Mouse (Mus musculus): ENCODE data around the gene Atoh8. TPM values are rescaled to one million over a fixed set of nuclear protein-coding genes. Genes with fewer than 3 reads are reported as not detected.
A peak's percentile ranks its signal among the peaks of the same experiment; 100 is the strongest.

Atoh8 gene
- polyA plus RNA-seq, 1 experiment, result 34.4 TPM

- H3ac ChIP-seq (ENCODE audit: control insufficient read depth, insufficient read length, low read depth), result no peak overlapping the region
- H3K4me3 ChIP-seq (ENCODE audit: insufficient read depth, poor library complexity, severe bottlenecking), result no peak overlapping the region
- no peaks in the 10 kb centered on the region for H3K36me3 ChIP-seq (ENCODE audit: control insufficient read depth, insufficient read depth)
- H3K27me3 ChIP-seq (ENCODE audit: control insufficient read depth, insufficient read depth, insufficient read length), result no peaks in the 10 kb centered on the region
- TF ChIP-seq FOSL1 (IDR thresholded peaks at IDR 0.05; ENCODE audit: insufficient read depth, low read length, poor library complexity, severe bottlenecking) (peak; percentile 1), CTCF (IDR thresholded peaks at IDR 0.05; ENCODE audit: control insufficient read depth, insufficient read depth, insufficient read length) (no peak), MYOD1 (IDR thresholded peaks at IDR 0.05; ENCODE audit: control insufficient read depth, insufficient read length, low read depth) (peak; percentile 50), MAX (IDR thresholded peaks at IDR 0.05) (no peak), CEBPB (IDR thresholded peaks at IDR 0.05; ENCODE audit: low read depth) (no peak)
- no peaks in the 10 kb centered on the region for H3K79me3 ChIP-seq (ENCODE audit: low read depth)
- no peaks in the 10 kb centered on the region for H3K79me2 ChIP-seq (ENCODE audit: control insufficient read depth, insufficient read depth)
Observed at GRCm38 (mm10) chr6:72277508-72278166, 42.3 kb upstream of the Atoh8 start.

GRCm38 (mm10) chr6:72276972-72277441 is 41.6 kb upstream of the Atoh8 start:
- no peaks in the 10 kb centered on the region for H3K79me2 ChIP-seq (ENCODE audit: control insufficient read depth, insufficient read depth)
- no peak for TF ChIP-seq MYOD1 (IDR thresholded peaks at IDR 0.05; ENCODE audit: control insufficient read depth, insufficient read length, low read depth)
- TF ChIP-seq MAX (IDR thresholded peaks at IDR 0.05), result peak; percentile 24
- H3ac ChIP-seq (ENCODE audit: control insufficient read depth, insufficient read length, low read depth), result no peak overlapping the region
- H3K36me3 ChIP-seq (ENCODE audit: control insufficient read depth, insufficient read depth), result no peaks in the 10 kb centered on the region
- no peaks in the 10 kb centered on the region for H3K27me3 ChIP-seq (ENCODE audit: control insufficient read depth, insufficient read depth, insufficient read length)
- H3K4me3 ChIP-seq (ENCODE audit: insufficient read depth, poor library complexity, severe bottlenecking), result no peak overlapping the region
- no peaks in the 10 kb centered on the region for H3K79me3 ChIP-seq (ENCODE audit: low read depth)

- H3K27me3 ChIP-seq (ENCODE audit: control insufficient read depth, insufficient read depth, insufficient read length), result no peaks in the 10 kb centered on the region
- H3K79me2 ChIP-seq (ENCODE audit: control insufficient read depth, insufficient read depth), result no peaks in the 10 kb centered on the region
- TF ChIP-seq USF1 (IDR thresholded peaks at IDR 0.05; ENCODE audit: low read depth), result no peak
- TF ChIP-seq MYOG (IDR thresholded peaks at IDR 0.05; ENCODE audit: control insufficient read depth, extremely low read depth, insufficient read length), result no peak
- no peak for TF ChIP-seq CEBPB (IDR thresholded peaks at IDR 0.05; ENCODE audit: low read depth)
- TF ChIP-seq FOSL1 (IDR thresholded peaks at IDR 0.05; ENCODE audit: insufficient read depth, low read length, poor library complexity, severe bottlenecking), result no peak
- no peak for TF ChIP-seq MAX (IDR thresholded peaks at IDR 0.05)
- no peak for TF ChIP-seq MYOD1 (IDR thresholded peaks at IDR 0.05; ENCODE audit: control insufficient read depth, insufficient read length, low read depth)
- no peak for TF ChIP-seq CTCF (IDR thresholded peaks at IDR 0.05; ENCODE audit: control insufficient read depth, insufficient read depth, insufficient read length)
- H3ac ChIP-seq (ENCODE audit: control insufficient read depth, insufficient read length, low read depth), result no peak overlapping the region
- H3K79me3 ChIP-seq (ENCODE audit: low read depth), result no peaks in the 10 kb centered on the region
- H3K4me3 ChIP-seq (ENCODE audit: insufficient read depth, poor library complexity, severe bottlenecking), result no peak overlapping the region
- H3K36me3 ChIP-seq (ENCODE audit: control insufficient read depth, insufficient read depth), result no peaks in the 10 kb centered on the region
Observed at GRCm38 (mm10) chr6:72276141-72276540, 40.8 kb upstream of the Atoh8 start.

GRCm38 (mm10) chr6:72275527-72275926 is 40.1 kb upstream of the Atoh8 start:
- Histone ChIP-seq H3ac (ENCODE audit: control insufficient read depth, insufficient read length, low read depth) (no peak overlapping the region), H3K79me2 (ENCODE audit: control insufficient read depth, insufficient read depth) (no peaks in the 10 kb centered on the region), H3K79me3 (ENCODE audit: low read depth) (no peaks in the 10 kb centered on the region), H3K4me3 (ENCODE audit: insufficient read depth, poor library complexity, severe bottlenecking) (no peak overlapping the region), H3K36me3 (ENCODE audit: control insufficient read depth, insufficient read depth) (no peaks in the 10 kb centered on the region), H3K27me3 (ENCODE audit: control insufficient read depth, insufficient read depth, insufficient read length) (no peaks in the 10 kb centered on the region)
- TF ChIP-seq FOSL1 (IDR thresholded peaks at IDR 0.05; ENCODE audit: insufficient read depth, low read length, poor library complexity, severe bottlenecking) (no peak), MAX (IDR thresholded peaks at IDR 0.05) (no peak), USF1 (IDR thresholded peaks at IDR 0.05; ENCODE audit: low read depth) (no peak), CTCF (IDR thresholded peaks at IDR 0.05; ENCODE audit: control insufficient read depth, insufficient read depth, insufficient read length) (no peak), MYOD1 (IDR thresholded peaks at IDR 0.05; ENCODE audit: control insufficient read depth, insufficient read length, low read depth) (no peak), CEBPB (IDR thresholded peaks at IDR 0.05; ENCODE audit: low read depth) (no peak), MYOG (IDR thresholded peaks at IDR 0.05; ENCODE audit: control insufficient read depth, extremely low read depth, insufficient read length) (no peak)

GRCm38 (mm10) chr6:72273153-72273552 is 37.8 kb upstream of the Atoh8 start:
- TF ChIP-seq CTCF (IDR thresholded peaks at IDR 0.05; ENCODE audit: control insufficient read depth, insufficient read depth, insufficient read length) (no peak), CEBPB (IDR thresholded peaks at IDR 0.05; ENCODE audit: low read depth) (no peak), MYOG (IDR thresholded peaks at IDR 0.05; ENCODE audit: control insufficient read depth, extremely low read depth, insufficient read length) (no peak), FOSL1 (IDR thresholded peaks at IDR 0.05; ENCODE audit: insufficient read depth, low read length, poor library complexity, severe bottlenecking) (no peak), MYOD1 (IDR thresholded peaks at IDR 0.05; ENCODE audit: control insufficient read depth, insufficient read length, low read depth) (no peak), MAX (IDR thresholded peaks at IDR 0.05) (no peak), USF1 (IDR thresholded peaks at IDR 0.05; ENCODE audit: low read depth) (no peak)
- Histone ChIP-seq H3K27me3 (ENCODE audit: control insufficient read depth, insufficient read depth, insufficient read length) (no peaks in the 10 kb centered on the region), H3ac (ENCODE audit: control insufficient read depth, insufficient read length, low read depth) (no peak overlapping the region), H3K79me2 (ENCODE audit: control insufficient read depth, insufficient read depth) (no peaks in the 10 kb centered on the region), H3K36me3 (ENCODE audit: control insufficient read depth, insufficient read depth) (no peaks in the 10 kb centered on the region), H3K79me3 (ENCODE audit: low read depth) (no peaks in the 10 kb centered on the region), H3K4me3 (ENCODE audit: insufficient read depth, poor library complexity, severe bottlenecking) (no peak overlapping the region)

GRCm38 (mm10) chr6:72272161-72272696 is 36.9 kb upstream of the Atoh8 start:
- Histone ChIP-seq H3K79me3 (ENCODE audit: low read depth) (no peaks in the 10 kb centered on the region), H3K4me3 (ENCODE audit: insufficient read depth, poor library complexity, severe bottlenecking) (no peak overlapping the region), H3K79me2 (ENCODE audit: control insufficient read depth, insufficient read depth) (no peaks in the 10 kb centered on the region), H3K27me3 (ENCODE audit: control insufficient read depth, insufficient read depth, insufficient read length) (no peaks in the 10 kb centered on the region), H3K36me3 (ENCODE audit: control insufficient read depth, insufficient read depth) (no peaks in the 10 kb centered on the region), H3ac (ENCODE audit: control insufficient read depth, insufficient read length, low read depth) (no peak overlapping the region)
- TF ChIP-seq CTCF (IDR thresholded peaks at IDR 0.05; ENCODE audit: control insufficient read depth, insufficient read depth, insufficient read length) (no peak), MAX (IDR thresholded peaks at IDR 0.05) (no peak), FOSL1 (IDR thresholded peaks at IDR 0.05; ENCODE audit: insufficient read depth, low read length, poor library complexity, severe bottlenecking) (no peak), MYOD1 (IDR thresholded peaks at IDR 0.05; ENCODE audit: control insufficient read depth, insufficient read length, low read depth) (no peak), USF1 (IDR thresholded peaks at IDR 0.05; ENCODE audit: low read depth) (no peak), MYOG (IDR thresholded peaks at IDR 0.05; ENCODE audit: control insufficient read depth, extremely low read depth, insufficient read length) (no peak), CEBPB (IDR thresholded peaks at IDR 0.05; ENCODE audit: low read depth) (no peak)
